Mouse (Mus musculus) retina, postnatal 1 day (tissue): ENCODE data around the gene Des.

Source experiments
- DNase-seq: peaks from one replicate; pipeline ENCODE4 v3.0.0-alpha.2; 2012

The Des gene

GRCm38 (mm10) chr1:75349275-75349674 lies 10.9 kb upstream of the Des start:
- no peak for DNase-seq

GRCm38 (mm10) chr1:75357261-75357660 lies 2.9 kb upstream of the Des start:
- no peak for DNase-seq

- no peak for DNase-seq
Observed at GRCm38 (mm10) chr1:75358009-75358408, 2.1 kb upstream of the Des start.

- DNase-seq, result no peak
Observed at GRCm38 (mm10) chr1:75359346-75359745, 783 bp upstream of the Des start.

- DNase-seq, result no peak
Observed at GRCm38 (mm10) chr1:75361123-75361522, 994 bp downstream of the Des start.

GRCm38 (mm10) chr1:75361750-75362149 lies 1.6 kb downstream of the Des start:
- DNase-seq, result peak; percentile 62

- no peak for DNase-seq
Observed at GRCm38 (mm10) chr1:75363868-75364267, 3.7 kb downstream of the Des start.

GRCm38 (mm10) chr1:75365510-75366137 lies 5.5 kb downstream of the Des start:
- no peak for DNase-seq

GRCm38 (mm10) chr1:75369360-75369983 lies 9.3 kb downstream of the Des start:
- no peak for DNase-seq

- peak; percentile 78 for DNase-seq
Observed at GRCm38 (mm10) chr1:75369984-75370660, 10.0 kb downstream of the Des start.

- DNase-seq, result peak; percentile 69
Observed at GRCm38 (mm10) chr1:75371317-75372095, 11.4 kb downstream of the Des start.

GRCm38 (mm10) chr1:75372450-75372849 lies 12.3 kb downstream of the Des start:
- DNase-seq, result no peak

GRCm38 (mm10) chr1:75373276-75373675 lies 13.1 kb downstream of the Des start:
- no peak for DNase-seq

GRCm38 (mm10) chr1:75374950-75375936 lies 15.1 kb downstream of the Des start, which contains the start of gene Speg:
Gene Speg (plus strand): TSS chr1:75375297.
- DNase-seq, result peak; percentile 34

GRCm38 (mm10) chr1:75379196-75379595 lies 19.1 kb downstream of the Des start:
- DNase-seq, result no peak

- no peak for DNase-seq
Observed at GRCm38 (mm10) chr1:75379931-75380330, 19.8 kb downstream of the Des start.

- no peak for DNase-seq
Observed at GRCm38 (mm10) chr1:75380951-75381350, 20.8 kb downstream of the Des start.

GRCm38 (mm10) chr1:75381482-75382355 lies 21.6 kb downstream of the Des start:
- DNase-seq, result peak; percentile 56

GRCm38 (mm10) chr1:75382356-75383071 lies 22.4 kb downstream of the Des start:
- peak; percentile 51 for DNase-seq

GRCm38 (mm10) chr1:75384470-75385141 lies 24.5 kb downstream of the Des start:
- DNase-seq, result no peak
